Mouse (Mus musculus) bone marrow, adult 2 months (tissue): ENCODE data around the gene 2610028H24Rik.

Experiments used
- CTCF ChIP-seq: fragments of 200-500 bp; IDR thresholded peaks from 2 replicates; pipeline ENCODE4 v1.5.1; 2011; ENCODE audit warnings: low read length, control low read depth; ENCODE audit not compliant: control insufficient read depth, insufficient read depth
- POLR2A ChIP-seq: fragments of 200-500 bp; IDR thresholded peaks from 2 replicates; pipeline ENCODE4 v1.6.1; 2011; ENCODE audit warnings: low read depth, mild to moderate bottlenecking, control low read depth, low read length, borderline replicate concordance; ENCODE audit not compliant: control insufficient read depth

GRCm38 (mm10) chr10:76480851-76481250 lies 32.0 kb downstream of the 2610028H24Rik start:
- TF ChIP-seq CTCF (no peak), POLR2A (no peak)
